Mouse (Mus musculus): ENCODE measurements around the gene Tgm2.

GRCm38 (mm10) chr2:158121645-158122326 is 24.4 kb downstream of the Tgm2 start:
- no peak for TF ChIP-seq CTCF (IDR thresholded peaks at IDR 0.05; ENCODE audit: extremely low read depth, insufficient read depth, low read length)
- TF ChIP-seq POLR2A (IDR thresholded peaks at IDR 0.05; ENCODE audit: extremely low read depth, insufficient read depth, low read length): no peak
